Mouse (Mus musculus) forebrain, postnatal 0 days (tissue): ENCODE measurements at regions not wholly inside any gene's neighbourhood (a gene's known extent, or its start where the extent isn't known, plus 50 kb on each side); places are given as distances from the start of the nearest gene placed in this dataset.

Source experiments
- ATAC-seq: fragments of 200-750 bp; cut with Nextera tagmentation; 2 replicates; pipeline ENCODE4 v1.8.0; 2017; ENCODE audit warnings: mild to moderate bottlenecking, moderate library complexity
- DNase-seq: peaks from one replicate; pipeline ENCODE4 v3.0.0-alpha.2; 2015
- H3K27ac ChIP-seq: fragments of 300-500 bp; sonication (generic); 2 replicates; pipeline ENCODE4 v1.5.1; 2014; ENCODE audit warnings: low read depth, mild to moderate bottlenecking, antibody characterized with exemption, low read length, moderate library complexity, mixed read lengths
- H3K27me3 ChIP-seq: fragments of 300-500 bp; sonication (generic); 2 replicates; pipeline ENCODE4 v1.6.1; 2014; ENCODE audit warnings: mild to moderate bottlenecking, low read length, mixed read lengths; ENCODE audit not compliant: insufficient read depth
- H3K36me3 ChIP-seq: fragments of 300-500 bp; sonication (generic); 2 replicates; pipeline ENCODE4 v1.6.1; 2014; ENCODE audit warnings: mild to moderate bottlenecking, moderate library complexity; ENCODE audit not compliant: insufficient read depth
- H3K4me1 ChIP-seq: fragments of 300-500 bp; sonication (generic); 2 replicates; pipeline ENCODE4 v1.6.1; 2014; ENCODE audit warnings: antibody characterized with exemption; ENCODE audit not compliant: insufficient read depth
- H3K4me2 ChIP-seq: fragments of 300-500 bp; sonication (generic); 2 replicates; pipeline ENCODE4 v1.6.1; 2014; ENCODE audit warnings: low read depth, mild to moderate bottlenecking, moderate library complexity
- H3K4me3 ChIP-seq: fragments of 300-500 bp; sonication (generic); 2 replicates; pipeline ENCODE4 v1.5.1; 2014; ENCODE audit warnings: low read depth, low read length, mixed read lengths
- H3K9ac ChIP-seq: fragments of 300-500 bp; sonication (generic); 2 replicates; pipeline ENCODE4 v1.6.1; 2014; ENCODE audit warnings: mild to moderate bottlenecking
- H3K9me3 ChIP-seq: fragments of 300-500 bp; sonication (generic); 2 replicates; pipeline ENCODE4 v1.6.1; 2016; ENCODE audit warnings: low read length
- CTCF ChIP-seq: sonication (generic); IDR thresholded peaks from 2 replicates; pipeline ENCODE4 v1.5.1; 2016; ENCODE audit warnings: antibody characterized with exemption, control low read depth, low read depth
- WGBS: fragments of 180-500 bp; shearing (Covaris S2); extraction: QIAGEN DNeasy Blood & Tissue Kit; methylation state at CpG from one replicate; pipeline ENCODE4 v1.1.7; 2014; 5-methylcytosine and 5-hydroxymethylcytosine counted together

DNA sequence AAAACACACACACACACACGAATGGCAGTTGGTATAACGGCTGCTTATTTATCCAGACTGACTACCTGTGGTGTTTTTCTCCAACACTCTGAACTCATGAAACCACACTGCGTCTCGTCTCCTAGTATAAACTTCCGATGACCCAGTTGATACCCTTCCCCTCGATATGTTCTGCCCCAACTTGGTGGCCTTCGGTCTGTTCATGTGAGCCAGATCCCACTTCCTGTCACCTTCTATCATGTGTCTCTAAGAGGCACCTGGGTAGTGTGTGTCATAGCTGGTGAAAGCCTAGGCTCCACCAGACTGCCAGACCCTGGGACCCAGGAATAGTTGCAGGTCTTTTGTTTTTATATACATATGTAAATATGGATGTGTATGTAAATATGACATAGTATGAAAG, 83.9 kb upstream of the Lef1 start:
- H3K9ac ChIP-seq, result no peak overlapping the region
- H3K27me3 ChIP-seq, result no peaks in the 10 kb centered on the region
- H3K4me1 ChIP-seq, result no peaks in the 10 kb centered on the region
- no peaks in the 10 kb centered on the region for H3K9me3 ChIP-seq
- no peak for ATAC-seq
- no peak overlapping the region for H3K4me3 ChIP-seq
- no peak for TF ChIP-seq CTCF
- DNase-seq, result no peak
- no peaks in the 10 kb centered on the region for H3K36me3 ChIP-seq
- whole genome bisulfite sequencing, result 91% methylated on average over 7 of the region's 7 CpGs
- H3K27ac ChIP-seq, result no peak overlapping the region
- no peak overlapping the region for H3K4me2 ChIP-seq

DNA sequence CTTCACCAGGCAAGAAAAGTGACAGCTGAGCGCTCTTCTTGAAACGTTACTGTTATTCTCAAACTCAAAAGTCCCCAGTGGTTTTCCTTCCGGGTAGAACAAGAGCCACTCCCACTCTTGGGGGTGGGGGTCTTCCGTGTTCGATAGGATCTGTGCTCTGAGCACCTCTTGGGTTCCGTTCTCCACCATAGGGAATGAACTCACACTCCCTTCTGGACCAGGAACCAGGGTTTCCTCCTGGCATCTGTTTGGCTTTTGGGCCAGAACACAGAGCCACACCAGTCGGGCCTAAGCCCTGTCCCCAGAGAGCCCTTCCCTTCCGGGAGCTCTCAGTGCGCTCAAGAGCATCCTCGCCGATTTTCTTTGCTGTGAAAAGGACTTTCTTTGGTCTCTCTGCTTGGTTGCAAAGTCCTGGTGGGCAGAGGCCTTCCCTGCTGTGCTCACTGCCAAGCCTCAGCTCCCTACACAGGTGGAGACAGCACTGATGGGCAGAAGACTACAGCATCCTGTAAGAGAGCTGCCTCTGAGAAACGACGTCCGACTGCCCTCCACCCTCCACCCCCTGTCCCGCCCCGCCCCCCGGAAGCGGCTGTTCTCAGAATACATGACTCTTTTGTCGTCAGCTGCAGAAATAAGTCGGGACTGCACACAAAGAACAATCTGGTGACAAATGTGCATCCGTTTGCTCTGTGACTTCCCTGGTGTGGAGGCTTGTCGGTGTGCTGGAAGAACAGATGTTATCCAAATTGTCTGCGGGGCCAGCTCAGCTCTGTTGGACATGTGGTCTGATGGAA, 90.9 kb upstream of the Lef1 start:
- Histone ChIP-seq H3K36me3 (no peaks in the 10 kb centered on the region), H3K4me2 (peak overlapping the region; percentile 32), H3K27ac (no peak overlapping the region), H3K27me3 (no peaks in the 10 kb centered on the region), H3K4me3 (0 out of 2 replicates have a peak overlapping the region, but pooled peaks have one; percentile 16), H3K9me3 (no peaks in the 10 kb centered on the region), H3K9ac (0 out of 2 replicates have a peak overlapping the region, but pooled peaks have one; percentile 11), H3K4me1 (no peaks in the 10 kb centered on the region)
- 26% methylated on average over 23 of the region's 23 CpGs for WGBS
- no peak for TF ChIP-seq CTCF
- ATAC-seq, result peak; percentile 72
- DNase-seq, result peak; percentile 22

DNA sequence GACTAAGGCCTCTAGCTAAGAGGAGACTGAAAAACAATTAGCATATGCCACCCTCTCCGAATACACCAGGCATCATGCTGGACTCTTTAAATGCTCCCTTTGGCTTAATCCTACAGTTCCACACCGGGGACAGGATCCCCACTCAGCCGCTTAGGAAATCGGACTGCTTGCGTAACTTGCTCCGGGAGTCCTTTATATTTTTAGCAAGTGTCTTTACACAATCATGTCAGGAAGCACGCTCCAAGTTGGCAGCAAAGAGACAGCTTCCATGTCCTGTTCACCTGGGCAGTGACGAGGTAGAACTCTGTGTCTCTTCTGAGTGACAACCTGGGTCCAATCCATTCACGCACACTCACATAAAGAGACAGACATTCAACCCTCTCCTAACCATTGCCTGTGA, 92.4 kb upstream of the Lef1 start:
- TF ChIP-seq CTCF, result no peak
- Histone ChIP-seq H3K9me3 (no peaks in the 10 kb centered on the region), H3K9ac (no peak overlapping the region), H3K4me3 (no peak overlapping the region), H3K4me1 (no peaks in the 10 kb centered on the region), H3K36me3 (no peaks in the 10 kb centered on the region), H3K27me3 (no peaks in the 10 kb centered on the region), H3K27ac (no peak overlapping the region), H3K4me2 (no peak overlapping the region)
- 87% methylated on average over 9 of the region's 9 CpGs for WGBS
- DNase-seq (no peak), ATAC-seq (no peak)

DNA sequence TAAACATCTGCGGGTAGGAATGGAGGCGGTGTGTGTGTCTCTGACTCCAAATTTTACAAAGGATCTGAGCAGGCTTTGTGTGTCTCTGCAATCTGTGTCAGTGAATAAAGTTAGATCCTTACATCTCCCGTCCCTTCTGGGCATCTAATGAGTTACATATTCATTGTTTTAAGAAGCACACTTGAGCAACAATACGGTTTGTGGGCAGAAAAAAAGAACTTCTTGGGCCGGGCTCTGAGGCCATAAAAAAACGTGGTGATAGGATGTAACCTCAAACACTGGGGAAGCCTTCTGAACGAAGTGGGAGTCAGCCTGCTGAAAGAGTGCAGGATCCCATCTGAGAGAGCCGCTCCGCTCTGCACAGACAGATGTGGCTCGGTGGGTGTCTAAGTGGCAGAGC, 94.2 kb upstream of the Lef1 start:
- 58% methylated on average over 10 of the region's 10 CpGs for WGBS
- Histone ChIP-seq H3K4me2 (no peak overlapping the region), H3K4me3 (no peak overlapping the region), H3K9me3 (no peaks in the 10 kb centered on the region), H3K27ac (no peak overlapping the region), H3K27me3 (no peaks in the 10 kb centered on the region), H3K4me1 (no peaks in the 10 kb centered on the region), H3K9ac (no peak overlapping the region), H3K36me3 (no peaks in the 10 kb centered on the region)
- DNase-seq (no peak), ATAC-seq (no peak)
- TF ChIP-seq CTCF, result no peak

DNA sequence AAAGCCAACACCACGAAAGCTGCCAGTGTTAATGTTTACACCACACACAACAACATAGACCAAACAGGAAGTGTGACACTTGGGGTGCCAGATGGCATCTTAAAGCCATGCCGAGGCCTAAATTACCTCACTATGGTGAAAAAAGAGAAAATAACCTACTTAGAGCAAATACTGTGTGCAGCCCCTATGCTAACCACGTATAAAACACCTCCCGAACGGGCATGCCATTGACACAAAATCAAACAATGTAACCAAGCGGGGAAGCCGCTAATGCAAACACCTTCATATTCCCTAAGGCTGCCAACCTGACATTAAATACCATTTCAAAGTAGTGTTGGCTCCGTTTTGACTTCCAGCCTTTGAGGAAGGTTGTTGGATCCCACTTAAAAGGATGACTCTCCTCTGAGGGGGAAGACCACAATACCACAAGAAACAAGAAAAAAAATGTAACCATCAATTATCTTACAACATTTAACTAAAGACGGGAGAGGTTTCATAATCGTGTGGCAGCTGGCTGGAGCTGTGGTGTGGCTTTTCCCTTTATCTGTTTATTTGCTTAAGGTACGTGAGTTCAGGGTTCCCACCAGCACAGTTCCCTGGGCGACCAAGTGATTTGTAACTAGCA, 96.1 kb upstream of the Lef1 start:
- Histone ChIP-seq H3K4me3 (no peak overlapping the region), H3K9me3 (no peaks in the 10 kb centered on the region), H3K4me2 (no peak overlapping the region), H3K4me1 (no peaks in the 10 kb centered on the region), H3K27ac (no peak overlapping the region), H3K9ac (no peak overlapping the region), H3K27me3 (no peaks in the 10 kb centered on the region), H3K36me3 (no peaks in the 10 kb centered on the region)
- TF ChIP-seq CTCF, result no peak
- DNase-seq (no peak), ATAC-seq (no peak)
- 65% methylated on average over 12 of the region's 12 CpGs for WGBS

DNA sequence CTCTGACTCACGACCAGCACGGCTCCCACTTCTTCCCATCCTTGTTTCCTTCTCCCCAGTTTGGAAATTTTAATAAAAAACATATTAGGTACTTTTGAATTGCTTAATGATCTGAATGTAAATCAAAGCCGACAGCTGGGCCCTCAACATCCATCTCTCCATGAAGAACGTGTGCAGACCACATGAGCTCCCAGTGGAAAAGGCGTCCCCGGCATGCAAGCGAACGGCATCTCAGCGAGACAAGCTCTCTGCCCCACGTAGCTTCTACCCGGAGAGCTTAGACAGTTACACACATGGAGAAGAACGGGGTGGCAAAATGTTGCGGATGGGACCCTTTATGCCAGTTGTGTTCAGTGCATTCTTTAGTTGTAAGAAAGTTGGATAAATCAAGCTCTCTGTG, 109.6 kb upstream of the Lef1 start:
- Histone ChIP-seq H3K4me2 (no peak overlapping the region), H3K4me3 (no peak overlapping the region), H3K27me3 (no peaks in the 10 kb centered on the region), H3K27ac (no peak overlapping the region), H3K4me1 (no peaks in the 10 kb centered on the region), H3K36me3 (no peaks in the 10 kb centered on the region), H3K9ac (no peak overlapping the region), H3K9me3 (no peaks in the 10 kb centered on the region)
- no peak for TF ChIP-seq CTCF
- WGBS, result 84% methylated on average over 13 of the region's 13 CpGs
- ATAC-seq (no peak), DNase-seq (no peak)

DNA sequence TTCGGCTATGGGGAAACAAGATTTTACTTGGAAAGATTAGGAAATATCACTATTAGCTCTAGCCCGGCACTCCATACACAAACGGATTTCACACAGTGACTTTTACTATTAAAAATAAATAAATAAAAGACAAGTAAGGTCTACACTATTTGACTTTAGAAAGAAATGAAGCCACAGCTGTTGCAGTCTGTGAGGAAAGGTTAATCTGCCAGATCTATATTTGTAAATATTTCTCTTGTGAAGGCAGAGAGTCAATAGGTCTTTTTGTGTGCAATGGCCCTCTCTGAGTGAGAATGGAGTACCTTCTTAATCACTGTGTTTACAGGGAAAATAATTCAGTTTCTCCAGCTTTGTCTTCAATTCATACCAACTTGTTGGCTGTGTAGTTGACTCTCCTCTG, 110.0 kb upstream of the Lef1 start:
- ATAC-seq, result no peak
- no peak overlapping the region for H3K4me2 ChIP-seq
- WGBS, result 61% methylated on average over 3 of the region's 3 CpGs

More for the DNA sequence above, 110.0 kb upstream of the Lef1 start:
- Histone ChIP-seq H3K4me1 (no peaks in the 10 kb centered on the region), H3K27me3 (no peaks in the 10 kb centered on the region), H3K27ac (no peak overlapping the region), H3K9me3 (no peaks in the 10 kb centered on the region), H3K9ac (no peak overlapping the region), H3K4me3 (no peak overlapping the region), H3K36me3 (no peaks in the 10 kb centered on the region)
- DNase-seq, result no peak
- TF ChIP-seq CTCF, result no peak
